Mouse (Mus musculus) MEL (cell line): ENCODE results near the gene Gtse1. TPM values are rescaled to one million over a fixed set of nuclear protein-coding genes. Genes with fewer than 3 reads are reported as not detected.

ENCODE experiments used
- DNase-seq: peaks from one replicate; pipeline ENCODE4 v3.0.0; 2011; ENCODE audit warnings: low read depth, low spot score
- H3K27ac ChIP-seq: 2 replicates; pipeline ENCODE4 v1.5.1; 2012; ENCODE audit warnings: low read depth, mild to moderate bottlenecking, control low read depth, low read length, moderate library complexity; ENCODE audit not compliant: control insufficient read depth
- H3K27me3 ChIP-seq, 2 experiments: fragments of 150-350 bp in 1 of 2; sonication (generic) in 1 of 2; 2 replicates each; pipeline ENCODE4 v1.6.1; 2012; ENCODE audit warnings: low read length in 2 of 2, mild to moderate bottlenecking in 2 of 2, improper control_type of control experiment in 1 of 2, moderate library complexity in 1 of 2; ENCODE audit not compliant: insufficient read depth in 2 of 2, control insufficient read depth in 1 of 2
- H3K36me3 ChIP-seq, 2 experiments: 2 replicates each; pipeline ENCODE4 v1.6.1; 2012 to 2014; ENCODE audit warnings: low read length in 2 of 2, improper control_type of control experiment in 1 of 2, inconsistent platforms in 1 of 2, mild to moderate bottlenecking in 1 of 2; ENCODE audit not compliant: insufficient read depth in 2 of 2, control insufficient read depth in 1 of 2
- H3K4me1 ChIP-seq, 2 experiments: fragments of 150-350 bp in 1 of 2; sonication (generic) in 1 of 2; 2 replicates each; pipeline ENCODE4 v1.6.1; 2012; ENCODE audit warnings: low read length in 2 of 2, improper control_type of control experiment in 1 of 2, mild to moderate bottlenecking in 1 of 2; ENCODE audit not compliant: insufficient read depth in 2 of 2, control insufficient read depth in 1 of 2
- H3K4me3 ChIP-seq, 2 experiments: fragments of 150-350 bp in 1 of 2; sonication (generic) in 1 of 2; 2 replicates each; pipeline ENCODE4 v1.5.1; 2012; ENCODE audit warnings: low read depth in 2 of 2, low read length in 2 of 2, mild to moderate bottlenecking in 2 of 2, moderate library complexity in 2 of 2, control low read depth in 1 of 2, improper control_type of control experiment in 1 of 2; ENCODE audit not compliant: control insufficient read depth in 1 of 2, insufficient read depth in 1 of 2
- H3K79me2 ChIP-seq: 2 replicates; pipeline ENCODE4 v1.6.1; 2012; ENCODE audit warnings: mild to moderate bottlenecking, low read length, moderate library complexity; ENCODE audit not compliant: control insufficient read depth, poor library complexity, insufficient read depth
- H3K9ac ChIP-seq: 2 replicates; pipeline ENCODE4 v1.6.1; 2012; ENCODE audit warnings: low read depth, mild to moderate bottlenecking, control low read depth, low read length, moderate library complexity; ENCODE audit not compliant: control insufficient read depth, poor library complexity, severe bottlenecking
- H3K9me3 ChIP-seq: fragments of 150-350 bp; sonication (generic); replicated peaks from 2 replicates; pipeline ENCODE4 v1.6.1; 2012; ENCODE audit warnings: mild to moderate bottlenecking, low read length, improper control_type of control experiment, moderate library complexity; ENCODE audit not compliant: insufficient read depth
- BHLHE40 ChIP-seq: IDR thresholded peaks from 2 replicates; pipeline ENCODE4 v1.6.1; 2012; ENCODE audit warnings: low read depth, mild to moderate bottlenecking, inconsistent platforms, low read length, improper control_type of control experiment, borderline replicate concordance
- CHD2 ChIP-seq: IDR thresholded peaks from 2 replicates; pipeline ENCODE4 v1.6.1; 2011; ENCODE audit warnings: low read length, improper control_type of control experiment
- CTCF ChIP-seq, 3 experiments: IDR thresholded peaks in 2 of 3; conservative IDR thresholded peaks in 1 of 3; 2 replicates each; pipeline ENCODE4 v1.5.1; 2011 to 2012; ENCODE audit warnings: low read length in 3 of 3, low read depth in 2 of 3, mild to moderate bottlenecking in 2 of 3, improper control_type of control experiment in 1 of 3, inconsistent platforms in 1 of 3, mixed read lengths in 1 of 3, moderate library complexity in 1 of 3; ENCODE audit not compliant: control insufficient read depth in 1 of 3, insufficient read depth in 1 of 3, poor library complexity in 1 of 3, severe bottlenecking in 1 of 3
- E2F4 ChIP-seq: IDR thresholded peaks from 2 replicates; pipeline ENCODE4 v1.6.1; 2011; ENCODE audit warnings: low read depth, low read length, improper control_type of control experiment, borderline replicate concordance
- ELF1 ChIP-seq: IDR thresholded peaks from 2 replicates; pipeline ENCODE4 v1.6.1; 2014; ENCODE audit warnings: low read depth, mild to moderate bottlenecking, inconsistent platforms, low read length, improper control_type of control experiment, moderate library complexity
- EP300 ChIP-seq, 2 experiments: IDR thresholded peaks; 2 replicates each; pipeline ENCODE4 v1.6.1; 2011; ENCODE audit warnings: improper control_type of control experiment in 2 of 2, low read length in 2 of 2, low read depth in 1 of 2, mild to moderate bottlenecking in 1 of 2
- ETS1 ChIP-seq: IDR thresholded peaks from 2 replicates; pipeline ENCODE4 v1.6.1; 2012; ENCODE audit warnings: low read depth, mild to moderate bottlenecking, inconsistent platforms, low read length, improper control_type of control experiment, moderate library complexity
- GABPA ChIP-seq: IDR thresholded peaks from 2 replicates; pipeline ENCODE4 v1.6.1; 2012; ENCODE audit warnings: low read depth, mild to moderate bottlenecking, inconsistent platforms, low read length, improper control_type of control experiment, moderate library complexity
- GATA1 ChIP-seq: IDR thresholded peaks from 2 replicates; pipeline ENCODE4 v1.6.1; 2011; ENCODE audit warnings: low read depth, low read length, improper control_type of control experiment
- HCFC1 ChIP-seq: IDR thresholded peaks from 2 replicates; pipeline ENCODE4 v1.6.1; 2012; ENCODE audit warnings: low read depth, mild to moderate bottlenecking, inconsistent platforms, low read length, improper control_type of control experiment, moderate library complexity
- JUND ChIP-seq: IDR thresholded peaks from 2 replicates; pipeline ENCODE4 v1.6.1; 2011; ENCODE audit warnings: low read depth, mild to moderate bottlenecking, improper control_type of control experiment, low read length
- KAT2A ChIP-seq: conservative IDR thresholded peaks from 2 replicates; pipeline ENCODE4 v1.6.1; 2012; ENCODE audit warnings: low read depth, low read length, improper control_type of control experiment, inconsistent platforms
- MAFK ChIP-seq: IDR thresholded peaks from 2 replicates; pipeline ENCODE4 v1.6.1; 2011; ENCODE audit warnings: low read depth, mild to moderate bottlenecking, low read length, improper control_type of control experiment, borderline replicate concordance
- MEF2A ChIP-seq: IDR thresholded peaks from 2 replicates; pipeline ENCODE4 v1.6.1; 2014; ENCODE audit warnings: low read depth, mild to moderate bottlenecking, inconsistent platforms, low read length, improper control_type of control experiment; ENCODE audit not compliant: poor library complexity, insufficient replicate concordance, severe bottlenecking; ENCODE audit errors: extremely low read depth
- MYB ChIP-seq: IDR thresholded peaks from 2 replicates; pipeline ENCODE4 v1.6.1; 2011; ENCODE audit warnings: mild to moderate bottlenecking, low read depth, low read length, improper control_type of control experiment
- MYC ChIP-seq: IDR thresholded peaks from 2 replicates; pipeline ENCODE4 v1.6.1; 2011; ENCODE audit warnings: low read depth, mild to moderate bottlenecking, low read length, improper control_type of control experiment, moderate library complexity
- NELFE ChIP-seq: IDR thresholded peaks from 2 replicates; pipeline ENCODE4 v1.6.1; 2011; ENCODE audit warnings: low read depth, low read length, improper control_type of control experiment
- NRF1 ChIP-seq: IDR thresholded peaks from 2 replicates; pipeline ENCODE4 v1.6.1; 2014; ENCODE audit warnings: low read depth, mild to moderate bottlenecking, inconsistent platforms, low read length, improper control_type of control experiment, moderate library complexity; ENCODE audit not compliant: poor library complexity, insufficient read depth, severe bottlenecking
- POLR2A ChIP-seq, 2 experiments: IDR thresholded peaks; 2 replicates each; pipeline ENCODE4 v1.6.1; 2011 to 2012; ENCODE audit warnings: low read length in 2 of 2, mild to moderate bottlenecking in 2 of 2, control low read depth in 1 of 2, improper control_type of control experiment in 1 of 2, low read depth in 1 of 2, moderate library complexity in 1 of 2; ENCODE audit not compliant: control insufficient read depth in 1 of 2, insufficient read depth in 1 of 2, poor library complexity in 1 of 2
- POLR2AphosphoS5 ChIP-seq: IDR thresholded peaks from 2 replicates; pipeline ENCODE4 v1.6.1; 2012; ENCODE audit warnings: low read depth, borderline replicate concordance, mild to moderate bottlenecking, inconsistent platforms, low read length, moderate library complexity, mixed read lengths
- RAD21 ChIP-seq: IDR thresholded peaks from 2 replicates; pipeline ENCODE4 v1.6.1; 2011; ENCODE audit warnings: mild to moderate bottlenecking, low read depth, low read length, improper control_type of control experiment
- RCOR1 ChIP-seq: IDR thresholded peaks from 2 replicates; pipeline ENCODE4 v1.6.1; 2012; ENCODE audit warnings: low read depth, mild to moderate bottlenecking, inconsistent platforms, low read length, improper control_type of control experiment
- SIN3A ChIP-seq: IDR thresholded peaks from 2 replicates; pipeline ENCODE4 v1.6.1; 2012; ENCODE audit warnings: low read length, improper control_type of control experiment, inconsistent platforms
- SMC3 ChIP-seq: IDR thresholded peaks from 2 replicates; pipeline ENCODE4 v1.6.1; 2011; ENCODE audit warnings: low read depth, low read length, improper control_type of control experiment
- TAL1 ChIP-seq: IDR thresholded peaks from 2 replicates; pipeline ENCODE4 v1.6.1; 2012; ENCODE audit warnings: mild to moderate bottlenecking, inconsistent platforms, low read length, moderate library complexity, mixed read lengths
- TBP ChIP-seq: IDR thresholded peaks from 2 replicates; pipeline ENCODE4 v1.8.0; 2011; ENCODE audit warnings: low read depth, low read length, improper control_type of control experiment
- TCF12 ChIP-seq: IDR thresholded peaks from 2 replicates; pipeline ENCODE4 v1.6.1; 2014; ENCODE audit warnings: low read depth, mild to moderate bottlenecking, inconsistent platforms, low read length, improper control_type of control experiment, moderate library complexity
- USF1 ChIP-seq: IDR thresholded peaks from 2 replicates; pipeline ENCODE4 v1.6.1; 2014; ENCODE audit warnings: low read depth, mild to moderate bottlenecking, inconsistent platforms, low read length, improper control_type of control experiment, moderate library complexity
- USF2 ChIP-seq, 2 experiments: IDR thresholded peaks; 2 replicates each; pipeline ENCODE4 v1.6.1; 2011 to 2012; ENCODE audit warnings: improper control_type of control experiment in 2 of 2, low read length in 2 of 2, borderline replicate concordance in 1 of 2, inconsistent platforms in 1 of 2, low read depth in 1 of 2, mild to moderate bottlenecking in 1 of 2; ENCODE audit not compliant: insufficient read depth in 1 of 2
- ZKSCAN1 ChIP-seq: IDR thresholded peaks from 2 replicates; pipeline ENCODE4 v1.6.1; 2012; ENCODE audit warnings: low read depth, mild to moderate bottlenecking, inconsistent platforms, low read length, improper control_type of control experiment, moderate library complexity
- ZMIZ1 ChIP-seq: IDR thresholded peaks from 2 replicates; pipeline ENCODE4 v1.6.1; 2012; ENCODE audit warnings: low read depth, mild to moderate bottlenecking, inconsistent platforms, low read length, improper control_type of control experiment, moderate library complexity
- polyA plus RNA-seq, 2 experiments: library from polyadenylated mRNA; stranded (reverse) in 1 of 2; unstranded in 1 of 2; fragments of >175 nt in 1 of 2; fragments of >200 nt in 1 of 2; gene quantifications; 2 replicates each; pipeline versions ENCODE4 v1.2.1 to v1.2.4; 2012; ENCODE audit warnings: low replicate concordance in 2 of 2, low read depth in 1 of 2; ENCODE audit not compliant: insufficient read length in 2 of 2, insufficient read depth in 1 of 2, missing spikeins in 1 of 2
- total RNA-seq: library from RNA; depleted of rRNA; stranded (reverse); fragments of 300-350 nt; gene quantifications from 2 replicates; pipeline ENCODE4 v1.2.3, GENCODE M21; 2012

The Gtse1 gene
- total and polyA plus RNA-seq, 3 experiments, result 22.6 to 38.3 TPM; not detected in 1

DNA sequence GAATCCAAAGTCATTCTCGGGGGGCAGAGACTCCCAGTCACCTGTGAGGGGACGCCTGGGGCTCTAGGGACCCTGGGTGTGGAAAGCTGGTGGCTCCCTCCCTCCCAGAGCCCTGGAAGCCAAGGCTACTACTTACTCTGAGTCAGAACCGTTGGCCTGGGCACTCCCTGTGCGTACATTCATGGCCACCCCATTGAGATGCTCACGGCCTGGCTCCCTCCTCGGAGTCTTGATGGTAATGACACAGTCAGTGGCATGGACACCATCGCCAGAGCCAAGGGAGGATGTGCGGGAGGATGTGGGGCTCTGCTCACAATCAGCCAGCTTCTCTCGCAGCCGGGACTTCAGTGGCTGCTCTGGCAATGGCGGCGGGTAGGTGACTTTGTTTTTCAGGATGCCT, 41.3 kb downstream of the Gtse1 start:
- TF ChIP-seq TBP, result no peak
- no peak for TF ChIP-seq USF2 (IDR thresholded peaks at IDR 0.05; ENCODE audit: borderline replicate concordance in 1 of 2, insufficient read depth in 1 of 2, low read depth in 1 of 2, low read length in 2 of 2)
- TF ChIP-seq MYC, result no peak
- no peak for TF ChIP-seq E2F4
- TF ChIP-seq ELF1, result no peak
- Histone ChIP-seq H3K9me3 (no peaks in the 10 kb centered on the region), H3K4me1 (peaks cover 0 to 19% of the 10 kb centered on the region in 2 experiments; a peak in 3 of 4 replicates), H3K27me3 (no peaks in the 10 kb centered on the region), H3K9ac (no peak overlapping the region), H3K27ac (no peak overlapping the region), H3K36me3 (peaks cover 0 to 2% of the 10 kb centered on the region in 2 experiments; a peak in 1 of 4 replicates), H3K79me2 (no peaks in the 10 kb centered on the region), H3K4me3 (no peak overlapping the region)
- no peak for DNase-seq

DNA sequence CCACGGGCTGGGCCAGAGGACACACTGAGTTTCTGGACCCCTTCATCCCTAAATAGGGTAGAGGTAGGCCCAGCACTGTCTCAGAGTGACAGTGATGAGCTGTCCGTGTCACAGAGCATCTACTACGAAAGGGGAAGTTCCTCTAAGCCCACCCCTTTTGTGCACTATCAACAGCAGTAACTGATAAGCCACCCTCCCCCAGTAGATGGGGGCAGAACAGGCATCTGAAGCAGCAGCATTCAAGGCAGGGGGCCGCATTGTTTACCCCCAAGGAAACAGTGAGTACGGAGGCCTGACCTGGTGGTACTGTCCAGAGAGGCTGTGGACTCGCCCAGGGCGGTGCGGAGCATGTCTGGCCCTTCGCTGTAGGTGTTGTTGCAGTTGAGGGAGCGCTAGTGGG, 43.0 kb downstream of the Gtse1 start:
- Histone ChIP-seq H3K79me2 (no peaks in the 10 kb centered on the region), H3K36me3 (peaks cover 0 to 2% of the 10 kb centered on the region in 2 experiments; a peak in 1 of 4 replicates), H3K4me3 (peak overlapping the region; percentile 65 to 74), H3K9ac (peak overlapping the region; percentile 64), H3K4me1 (peaks cover 0 to 19% of the 10 kb centered on the region in 2 experiments; a peak in 3 of 4 replicates), H3K27me3 (no peaks in the 10 kb centered on the region), H3K27ac (peak overlapping the region; percentile 18; the same call in 1 of the 2 replicates), H3K9me3 (no peaks in the 10 kb centered on the region)
- DNase-seq, result peak; percentile 88
- TF ChIP-seq RCOR1, result peak; percentile 43; the same call in 1 of the 2 replicates
- TF ChIP-seq CTCF (IDR thresholded peaks at IDR 0.05 in 2 of 3, conservative IDR thresholded peaks at IDR 0.05 in 1 of 3; ENCODE audit: control insufficient read depth in 1 of 3, insufficient read depth in 1 of 3, low read depth in 2 of 3, low read length in 3 of 3, poor library complexity in 1 of 3, severe bottlenecking in 1 of 3), result no peak
- TF ChIP-seq HCFC1, result no peak
- TF ChIP-seq ELF1, result no peak
- TF ChIP-seq USF1, result no peak
- no peak for TF ChIP-seq KAT2A
- TF ChIP-seq NRF1, result no peak
- no peak for TF ChIP-seq RAD21
- no peak for TF ChIP-seq POLR2AphosphoS5
- no peak for TF ChIP-seq E2F4
- TF ChIP-seq MAFK, result no peak
- TF ChIP-seq NELFE, result peak; percentile 31; the same call in 1 of the 2 replicates
- TF ChIP-seq BHLHE40, result no peak
- TF ChIP-seq TBP, result peak; percentile 42; the same call in 1 of the 2 replicates
- peak; percentile 73 to 74 for TF ChIP-seq EP300 (IDR thresholded peaks at IDR 0.05; ENCODE audit: low read depth in 1 of 2, low read length in 2 of 2)
- TF ChIP-seq ZMIZ1, result no peak
- no peak for TF ChIP-seq MEF2A
- TF ChIP-seq GATA1, result peak; percentile 97
- TF ChIP-seq TCF12, result no peak; the same call in 1 of the 2 replicates
- no peak for TF ChIP-seq CHD2
- TF ChIP-seq SMC3, result no peak
- no peak for TF ChIP-seq TAL1
- TF ChIP-seq POLR2A (IDR thresholded peaks at IDR 0.05; ENCODE audit: control insufficient read depth in 1 of 2, insufficient read depth in 1 of 2, low read depth in 1 of 2, low read length in 2 of 2, poor library complexity in 1 of 2), result peak in 1 of 2 experiments; percentile 58; a peak in 2 of 4 replicates
- TF ChIP-seq SIN3A, result peak; percentile 77
- TF ChIP-seq MYB, result no peak
- TF ChIP-seq GABPA, result no peak
- TF ChIP-seq JUND, result no peak
- TF ChIP-seq ETS1, result peak; percentile 40; the same call in 1 of the 2 replicates
- TF ChIP-seq ZKSCAN1, result no peak
